Mouse (Mus musculus): ENCODE results near the gene Rgcc.

The Rgcc gene

DNA sequence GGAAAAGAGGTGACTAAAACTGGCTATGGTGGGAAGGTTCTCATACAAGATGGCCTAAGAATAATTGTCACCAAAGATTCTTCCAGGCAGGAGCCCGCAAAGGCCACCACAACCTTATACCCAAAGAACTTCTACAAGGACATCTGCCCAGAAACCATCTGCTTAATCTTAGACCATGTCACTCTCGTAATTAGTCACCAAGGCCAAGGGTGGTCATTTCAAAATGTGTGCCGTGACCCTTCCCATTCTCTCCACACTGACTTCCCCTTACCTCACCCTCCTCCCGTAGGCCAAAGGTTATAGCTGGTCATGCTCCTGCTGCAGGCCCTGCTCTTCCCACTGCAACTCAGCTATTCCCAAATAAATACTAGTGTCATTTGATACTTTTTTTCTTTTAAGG lies 22.5 kb downstream of the Rgcc start:
- no peak for DNase-seq (ENCODE audit: low spot score)

DNA sequence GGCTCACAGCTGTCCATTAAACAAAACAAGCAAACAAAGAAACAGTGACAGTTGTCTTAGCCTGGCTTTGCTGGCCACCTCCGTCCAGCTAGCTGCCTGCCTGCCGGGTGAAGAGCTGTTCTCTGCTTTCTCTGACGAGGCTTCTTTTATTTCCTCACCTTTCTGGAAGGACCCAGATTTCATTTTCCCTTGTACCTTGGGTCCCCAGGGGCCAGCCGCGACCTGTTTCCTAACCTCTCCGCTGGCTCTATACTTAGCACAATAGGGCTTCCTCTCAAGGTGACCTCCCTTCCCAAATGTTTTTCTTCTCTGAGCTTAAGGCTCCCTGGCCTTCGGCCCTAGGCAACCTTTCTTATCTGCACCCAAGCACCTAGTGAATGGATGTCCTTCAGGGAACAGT lies 23.5 kb downstream of the Rgcc start:
- DNase-seq (ENCODE audit: low spot score), result no peak

GRCm38 (mm10) chr14:79275870-79276395 lies 25.5 kb downstream of the Rgcc start:
- DNase-seq (ENCODE audit: low spot score), result no peak

DNA sequence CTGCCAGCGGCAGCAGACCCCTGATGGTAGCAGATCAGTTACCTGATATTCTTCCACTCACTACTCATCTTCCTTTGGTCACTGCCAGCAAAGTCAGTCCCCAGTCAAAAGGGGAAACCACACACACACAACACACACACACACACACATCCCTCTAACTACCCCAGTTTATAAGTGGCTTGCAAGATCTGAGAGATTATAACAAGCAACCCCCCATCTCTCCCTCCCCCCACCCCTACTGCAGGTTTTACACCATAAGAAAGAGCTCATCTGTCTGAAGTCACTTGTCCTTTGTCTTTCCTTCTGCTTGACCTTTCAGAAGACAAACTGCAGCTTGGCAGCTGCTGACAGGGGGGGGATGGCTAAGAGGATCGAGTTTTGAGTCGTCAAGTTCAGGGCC lies 26.0 kb downstream of the Rgcc start:
- no peak for DNase-seq (ENCODE audit: low spot score)

DNA sequence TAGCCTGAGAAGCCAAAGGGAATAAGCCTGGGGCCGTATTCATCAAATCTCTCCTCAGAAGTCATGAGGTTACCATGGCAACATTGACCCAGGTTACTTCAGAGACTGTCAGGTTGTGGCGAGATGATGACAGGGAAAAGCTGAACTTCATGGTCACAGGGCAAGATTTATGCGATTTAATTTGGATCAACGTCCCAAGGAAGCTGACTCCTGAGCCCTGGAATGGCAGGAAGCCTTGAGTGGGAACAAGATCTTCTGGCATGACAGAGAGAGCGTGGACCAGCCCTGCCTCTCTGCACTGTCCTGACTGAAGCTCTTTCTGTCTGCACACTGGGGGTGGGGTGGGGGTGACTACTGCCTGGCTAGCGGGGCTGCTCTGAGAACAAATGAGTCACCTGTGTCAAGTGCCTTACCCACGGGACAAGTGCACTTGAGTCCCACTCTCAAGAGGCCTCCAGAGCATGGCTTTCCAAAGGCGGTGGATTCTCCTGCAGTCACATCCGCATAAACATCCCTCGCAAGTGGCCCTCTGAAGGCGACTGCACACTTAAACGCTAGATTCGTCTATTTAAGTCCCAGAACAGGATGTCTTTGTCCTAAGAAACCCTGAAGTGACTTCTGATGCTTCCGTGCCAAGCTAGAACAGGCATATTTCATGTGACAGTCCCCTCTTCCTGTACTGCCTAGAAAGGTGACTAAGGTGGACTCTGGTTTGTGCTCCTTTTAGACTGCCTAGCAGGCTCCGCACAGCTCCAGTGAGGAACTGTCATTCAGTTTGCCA lies 27.6 kb downstream of the Rgcc start:
- no peak for DNase-seq (ENCODE audit: low spot score)

DNA sequence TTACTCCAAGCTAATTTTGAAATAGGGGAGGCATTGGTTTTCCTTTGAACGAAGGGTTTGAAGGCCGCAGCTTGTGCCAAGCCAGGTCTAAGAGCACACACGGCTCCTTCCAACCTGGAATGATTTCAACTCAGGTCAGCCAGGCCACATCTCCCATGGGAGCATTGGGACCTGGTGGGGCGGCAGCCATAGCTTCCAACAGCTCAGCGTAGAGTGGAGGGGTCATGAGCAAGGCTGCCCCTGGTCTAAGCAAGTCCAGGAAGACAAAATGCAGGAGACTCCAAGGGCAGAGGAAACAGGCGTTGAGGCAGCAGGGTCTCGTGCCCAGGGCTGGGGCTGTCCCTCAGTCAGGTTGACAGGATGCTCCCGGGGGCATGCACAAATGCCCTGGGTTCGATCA lies 28.5 kb downstream of the Rgcc start:
- no peak for DNase-seq (ENCODE audit: low spot score)

DNA sequence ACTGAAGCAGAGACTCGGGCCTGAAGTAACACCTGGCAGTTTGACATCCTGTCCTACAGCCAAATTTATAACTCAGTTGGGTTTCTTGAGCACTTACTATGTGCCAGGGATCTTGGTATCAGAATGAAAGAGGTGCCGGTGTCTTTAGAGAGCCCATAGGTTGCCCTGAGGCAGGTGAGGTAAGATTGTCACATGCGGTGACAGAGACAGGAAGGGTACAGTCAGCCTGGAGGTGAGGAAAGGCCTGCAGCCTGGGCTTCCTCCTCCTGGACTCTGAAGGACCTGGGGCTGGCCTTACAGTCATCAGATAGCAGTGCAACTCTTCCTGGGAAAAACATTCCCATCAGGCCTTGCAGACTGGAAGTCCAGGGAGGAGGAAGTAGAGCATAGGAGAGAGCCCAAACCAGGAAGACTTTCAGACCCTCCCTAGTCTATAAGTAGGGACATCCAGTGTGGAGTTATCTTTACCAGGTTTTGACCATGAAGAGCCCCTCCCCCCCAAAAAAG lies 29.2 kb downstream of the Rgcc start:
- no peak for DNase-seq (ENCODE audit: low spot score)

DNA sequence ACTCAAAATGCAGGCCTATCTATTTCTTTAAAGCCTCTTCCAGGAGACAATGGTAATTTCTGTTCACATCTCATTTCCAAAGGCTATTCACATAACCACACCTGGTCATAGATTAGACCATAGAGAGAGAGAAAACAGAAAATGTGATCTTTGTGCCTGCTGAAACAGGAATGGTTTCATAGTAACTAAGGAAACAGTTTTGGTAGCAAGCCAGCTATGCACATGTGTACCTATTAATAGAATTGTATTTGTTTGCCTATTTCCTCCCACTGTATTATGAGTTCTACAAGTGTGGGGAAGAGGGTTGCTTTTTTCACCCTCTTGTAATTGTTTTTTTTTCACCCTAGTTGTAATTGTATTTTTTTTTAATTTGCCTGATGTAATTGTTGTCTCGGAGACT lies 31.9 kb downstream of the Rgcc start:
- DNase-seq (ENCODE audit: low spot score), result no peak

- DNase-seq (ENCODE audit: low spot score), result no peak
These were observed 33.6 kb downstream of the Rgcc start for GRCm38 (mm10) chr14:79267878-79268277.

DNA sequence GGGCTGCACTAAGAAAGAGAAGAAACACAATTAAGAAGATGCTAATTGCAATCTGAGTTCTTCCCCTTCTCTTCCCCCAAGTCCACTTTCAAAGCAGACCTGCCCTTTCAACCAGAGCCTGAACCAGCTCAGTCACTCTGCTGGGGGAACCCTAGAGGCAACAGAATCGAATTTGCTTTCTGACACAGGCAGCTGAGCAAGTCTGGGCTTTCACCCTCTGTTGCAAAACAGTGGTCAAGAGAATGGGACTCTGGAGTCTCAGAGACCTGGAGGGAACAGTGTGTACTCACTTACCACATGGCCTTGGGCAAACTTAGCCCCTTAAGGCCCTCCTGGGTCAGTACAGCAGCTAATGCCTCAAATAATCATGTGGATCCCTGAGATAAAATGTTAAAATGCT lies 34.1 kb downstream of the Rgcc start:
- DNase-seq (ENCODE audit: low spot score), result no peak

DNA sequence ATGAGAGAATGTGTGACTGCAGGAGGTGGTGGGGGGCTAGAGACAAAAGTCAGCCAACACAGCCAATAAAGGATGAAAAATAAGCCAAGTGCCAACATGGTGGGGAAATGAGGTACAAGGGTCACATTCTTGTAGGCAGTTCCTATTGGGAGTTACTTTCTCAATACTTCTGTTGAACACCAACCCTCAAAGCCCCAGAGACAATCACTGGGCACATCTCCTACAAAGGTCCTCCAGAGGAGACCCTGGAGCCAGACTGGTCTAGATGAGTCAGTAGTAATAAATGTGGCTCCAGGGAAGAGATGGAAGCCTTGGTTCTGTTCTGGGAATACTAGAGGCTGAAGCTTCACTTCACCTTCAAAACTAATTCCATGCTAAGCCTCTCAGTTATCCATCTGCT lies 35.0 kb downstream of the Rgcc start:
- no peak for DNase-seq (ENCODE audit: low spot score)

- no peak for DNase-seq (ENCODE audit: low spot score)
These were observed 35.7 kb downstream of the Rgcc start for GRCm38 (mm10) chr14:79265738-79266137.

GRCm38 (mm10) chr14:79263321-79263720 lies 38.1 kb downstream of the Rgcc start:
- no peak for DNase-seq (ENCODE audit: low spot score)

- no peak for DNase-seq (ENCODE audit: low spot score)
These were observed 38.8 kb downstream of the Rgcc start for GRCm38 (mm10) chr14:79262677-79263076.

DNA sequence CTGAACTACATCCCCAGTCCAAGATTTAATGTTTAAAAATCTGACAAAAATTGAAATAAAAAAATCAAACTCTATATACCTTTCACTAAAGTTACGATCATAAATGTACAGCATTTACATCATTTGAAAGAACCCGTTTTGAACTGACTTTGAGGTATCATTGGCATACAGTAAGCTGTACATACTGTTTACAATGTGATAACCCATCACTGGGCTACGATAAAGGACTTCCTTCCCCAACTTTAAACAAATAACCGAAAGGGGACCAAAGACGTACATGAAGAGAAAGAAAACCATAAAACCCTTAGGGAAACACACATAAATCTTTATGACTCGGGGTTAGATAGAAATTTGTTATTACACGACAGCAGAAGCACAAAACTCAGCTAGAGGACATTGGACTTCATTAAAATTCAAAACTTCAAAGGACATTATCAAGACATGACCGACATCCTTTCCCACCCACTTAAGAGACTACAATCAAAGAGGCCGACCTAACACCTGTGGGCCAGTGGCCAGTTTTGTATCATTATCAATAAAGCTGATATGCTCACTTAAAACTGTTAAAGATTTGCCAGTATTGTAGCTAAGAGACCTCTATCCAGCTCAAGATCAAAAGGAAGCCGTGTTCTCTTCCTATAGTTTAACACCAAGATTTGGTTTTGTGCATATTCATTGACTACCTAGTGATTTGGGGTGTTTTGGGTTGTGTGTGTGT lies 42.2 kb downstream of the Rgcc start:
- DNase-seq (ENCODE audit: low spot score), result no peak

DNA sequence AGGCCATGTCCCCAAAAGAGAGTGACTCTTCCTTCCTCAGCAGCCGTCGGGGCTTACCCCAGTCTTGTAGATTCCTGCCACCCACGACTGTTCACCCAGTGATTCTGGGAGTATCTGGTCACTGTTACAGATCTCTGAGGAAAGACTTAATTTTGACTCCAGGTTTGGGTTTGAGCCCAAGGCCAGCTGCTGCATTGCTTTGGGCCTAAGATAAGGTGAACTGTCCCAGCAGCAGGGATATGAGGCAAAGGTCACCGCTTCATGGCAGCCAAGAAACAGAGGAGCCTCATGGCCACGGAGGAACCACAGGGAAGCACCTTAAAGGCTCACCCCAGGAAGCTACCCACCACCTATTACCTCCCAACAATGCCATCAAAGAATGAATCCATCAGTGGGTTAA lies 44.8 kb downstream of the Rgcc start:
- DNase-seq (ENCODE audit: low spot score), result no peak

DNA sequence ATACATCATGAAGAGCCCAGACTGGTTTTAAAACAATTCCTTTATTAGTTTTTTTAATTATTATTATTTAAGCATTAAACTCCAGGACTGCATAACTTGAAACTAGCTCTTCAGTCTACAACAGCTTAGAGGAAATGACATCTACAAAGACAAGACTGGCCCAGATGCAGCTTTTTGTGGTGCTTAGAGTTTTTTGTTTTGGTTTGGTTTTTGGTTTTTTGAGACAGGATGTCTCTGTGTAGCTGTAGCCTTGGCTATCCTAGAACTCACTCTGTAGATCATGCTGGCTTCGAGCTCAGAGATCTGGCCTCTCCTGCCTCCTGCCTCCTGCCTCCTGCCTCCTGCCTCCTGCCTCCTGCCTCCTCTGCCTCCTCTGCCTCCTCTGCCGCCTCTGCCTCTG lies 45.7 kb downstream of the Rgcc start:
- no peak for DNase-seq (ENCODE audit: low spot score)

DNA sequence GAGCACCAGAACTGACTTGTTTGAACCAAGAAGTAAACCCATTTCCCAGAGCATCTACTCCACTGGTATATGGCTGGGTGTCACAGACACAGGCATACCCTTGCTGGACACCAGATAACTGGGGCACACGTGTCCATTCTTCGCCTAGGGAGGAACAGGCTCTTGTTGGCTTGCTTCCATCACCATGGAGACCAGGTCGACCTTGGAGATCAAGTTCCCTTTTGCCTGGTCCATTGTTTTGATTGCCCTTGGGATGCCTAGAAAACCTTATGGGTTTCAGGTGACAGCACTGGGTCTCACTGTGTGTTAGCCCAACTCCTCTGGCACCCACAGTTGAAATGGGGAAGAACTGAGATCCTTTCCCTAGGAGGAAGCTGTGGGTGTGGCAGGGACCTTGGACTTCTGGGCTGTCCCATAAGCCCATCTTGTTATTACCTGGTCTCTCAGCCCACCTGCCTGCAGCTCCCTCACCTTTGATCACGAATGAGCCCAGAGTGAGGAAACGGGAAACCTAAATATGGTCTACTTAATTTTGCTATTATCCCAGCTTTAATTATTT lies 49.6 kb downstream of the Rgcc start:
- no peak for DNase-seq (ENCODE audit: low spot score)

DNA sequence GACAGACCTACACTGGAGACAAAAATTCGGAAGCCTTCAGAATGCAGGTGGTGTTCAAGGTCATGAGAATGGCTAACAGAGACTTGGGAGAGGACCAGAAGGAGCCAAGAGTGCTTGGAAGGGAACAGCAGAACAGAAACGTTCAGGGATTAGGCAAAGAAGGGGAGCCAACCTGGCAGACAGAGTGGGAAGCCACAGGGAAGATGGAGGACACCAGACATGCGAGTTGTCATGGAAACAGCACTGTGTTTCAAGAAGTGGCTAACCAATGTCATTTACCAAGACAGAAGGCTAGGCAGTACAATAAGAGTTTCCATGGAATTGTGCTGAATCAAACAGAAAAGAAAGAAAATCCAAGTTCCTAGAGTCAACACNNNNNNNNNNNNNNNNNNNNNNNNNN lies 56.9 kb downstream of the Rgcc start:
- DNase-seq (ENCODE audit: low spot score), result no peak

DNA sequence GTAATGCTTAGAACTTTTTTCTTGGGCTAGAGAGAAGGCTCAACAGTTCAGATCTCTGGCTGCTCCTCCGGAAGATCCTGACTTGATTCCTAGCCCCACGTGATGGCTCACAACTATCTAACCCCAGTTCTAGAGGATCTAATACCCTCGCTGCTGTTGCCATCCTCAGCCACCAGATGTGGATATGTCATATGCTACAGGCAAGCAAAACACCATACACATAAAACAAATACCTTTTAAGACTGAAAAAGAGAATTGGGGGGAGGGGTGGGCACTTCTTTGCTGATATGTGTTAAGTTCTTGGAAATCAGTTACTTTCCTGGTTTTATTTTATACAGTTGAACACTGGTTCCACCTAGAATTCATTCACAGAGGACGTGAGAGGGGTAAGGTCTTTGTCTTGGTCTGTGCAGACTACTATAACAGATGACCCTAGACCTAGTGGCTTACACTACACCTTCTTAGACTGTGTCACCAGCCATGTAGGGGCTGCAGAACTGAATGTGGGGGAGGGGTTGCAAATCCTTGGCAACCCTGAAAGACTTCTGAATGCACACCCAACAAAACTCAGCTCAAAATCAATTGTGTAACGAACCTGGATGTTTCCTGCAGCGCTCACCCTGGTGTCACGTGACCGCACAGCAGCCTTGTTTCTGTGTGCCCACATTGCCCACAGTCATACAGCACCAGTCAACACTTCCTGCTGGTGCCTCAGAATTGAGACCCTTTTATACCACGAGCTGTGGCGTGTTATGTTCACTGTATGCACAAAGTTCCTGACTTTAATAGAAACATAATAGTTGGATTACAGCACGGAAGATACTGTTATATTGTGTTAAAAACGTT lies 58.2 kb downstream of the Rgcc start:
- no peak for DNase-seq (ENCODE audit: low spot score)

- DNase-seq (ENCODE audit: low spot score), result no peak
These were observed 59.1 kb downstream of the Rgcc start for GRCm38 (mm10) chr14:79242386-79242720.
